Comparison of ENCODE assay signal across 7 mouse cellular contexts in genomic region chr17:29355841-29356478, GRCm38 (mm10). TPM values are rescaled to one million over a fixed set of nuclear protein-coding genes. Genes with fewer than 3 reads are reported as not detected.
DNase-seq lines count a peak whose midpoint lies in the region; TF ChIP-seq lines count a peak whose summit lies in the region.

No protein-coding gene starts in this region.

- H3K9ac ChIP-seq in heart, adult 2 months (ENCODE audit: low read depth, low read length): peak overlapping the region; percentile 26

- no peaks in the 10 kb centered on the region for H3K79me2 ChIP-seq in heart, adult 2 months (replicated peaks; ENCODE audit: control insufficient read depth, insufficient read depth, low read length)

- no peak for TF ChIP-seq EP300 in heart, adult 2 months (IDR thresholded peaks at IDR 0.05; ENCODE audit: insufficient read depth, low read depth, low read length)

- peaks cover 11% of the 10 kb centered on the region for H3K4me1 ChIP-seq in brown adipose tissue, adult 24 weeks (ENCODE audit: control insufficient read depth, insufficient read depth, insufficient read length, low read length)
- H3K4me1 ChIP-seq in heart, adult 2 months (ENCODE audit: control insufficient read depth, insufficient read depth, low read length): peaks cover 12% of the 10 kb centered on the region
- H3K4me1 ChIP-seq in lung, adult 2 months (ENCODE audit: control insufficient read depth, insufficient read depth, low read length): peaks cover 10% of the 10 kb centered on the region; the same call in 1 of the 2 replicates

- TF ChIP-seq POLR2A in heart, adult 2 months (IDR thresholded peaks at IDR 0.05; ENCODE audit: insufficient read depth, low read depth, low read length): no peak
- no peak for TF ChIP-seq POLR2A in lung, adult 2 months (IDR thresholded peaks at IDR 0.05; ENCODE audit: borderline replicate concordance, extremely low read depth, low read depth, low read length)

- intact Hi-C loops in heart, adult 2 months (cut with DNase I): loop anchor here (5.0 kb wide), 1 partner anchor 89 kb away; the partner anchor contains the start of gene BC004004

- H3K27me3 ChIP-seq in heart, adult 2 months (ENCODE audit: control insufficient read depth, insufficient read depth, low read length): no peaks in the 10 kb centered on the region

- WGBS in heart, adult 2 months: 3% methylated on average over 17 of the region's 17 CpGs
- WGBS in lung, adult 2 months: 17% methylated on average over 17 of the region's 17 CpGs

- no peak for TF ChIP-seq CTCF in heart, adult 2 months (IDR thresholded peaks at IDR 0.05)
- TF ChIP-seq CTCF in lung, adult 2 months (IDR thresholded peaks at IDR 0.05; ENCODE audit: insufficient read depth, low read length): no peak

- H3K4me3 ChIP-seq in brown adipose tissue, adult 24 weeks (ENCODE audit: insufficient read depth, low read depth, low read length): peak overlapping the region; percentile 27
- peak overlapping the region; percentile 22 for H3K4me3 ChIP-seq in heart, adult 2 months
- H3K4me3 ChIP-seq in lung, adult 2 months (replicated peaks; ENCODE audit: extremely low read depth, low read depth, low read length): peak overlapping the region; percentile 55

- peak; percentile 55 to 68 for DNase-seq in adrenal gland, adult 18-20 months (ENCODE audit: low spot score in 2 of 2)
- peak; percentile 83 to 86 for DNase-seq in heart, adult 2 months
- peak; percentile 83 for DNase-seq in kidney, adult 11 months
- peak; percentile 72 for DNase-seq in lung, adult 2 months
- DNase-seq in ovary, postnatal 10 days (ENCODE audit: low spot score): peak; percentile 52
- DNase-seq in frontal cortex, postnatal 36 days (ENCODE audit: low spot score in 2 of 2): no peak

- H3K36me3 ChIP-seq in heart, adult 2 months (ENCODE audit: control insufficient read depth, insufficient read depth, low read length): no peaks in the 10 kb centered on the region

- peak overlapping the region; percentile 87 for H3K27ac ChIP-seq in brown adipose tissue, adult 24 weeks (replicated peaks; ENCODE audit: low read depth, low read length)
- peak overlapping the region; percentile 90 for H3K27ac ChIP-seq in heart, adult 2 months

RNA-seq across cellular contexts. Expression of gene Fgd2, which starts 4.8 kb away (rescaled TPM):
- total RNA-seq in adrenal gland, adult 18-20 months (2021): 1 to 10 TPM; 3.7 to 9.5 TPM
- polyA plus RNA-seq in brown adipose tissue, adult 24 weeks (2012; ENCODE audit: insufficient read depth, insufficient read length, missing spikeins): 2.1 and 3.4 TPM in 2 replicates
- total RNA-seq in heart, adult 2 months (2021): 1 to 10 TPM; 1.9 to 2.4 TPM
- polyA plus RNA-seq in heart, adult 2 months (2012; rRNA removed): 5.9 and 9.2 TPM in 2 replicates
- polyA plus RNA-seq in lung, adult 2 months (2012; rRNA removed): 44.3 and 53.7 TPM in 2 replicates

RNA-seq across cellular contexts. Expression of gene Mtch1, which starts 8.2 kb away (rescaled TPM):
- total RNA-seq in adrenal gland, adult 18-20 months (2021): 100 to 1,000 TPM; 252 to 293 TPM
- polyA plus RNA-seq in brown adipose tissue, adult 24 weeks (2012; ENCODE audit: insufficient read depth, insufficient read length, missing spikeins): 261 and 305 TPM in 2 replicates
- total RNA-seq in heart, adult 2 months (2021): 100 to 1,000 TPM; 186 to 203 TPM
- 234 and 293 TPM in 2 replicates for polyA plus RNA-seq in heart, adult 2 months (2012; rRNA removed)
- polyA plus RNA-seq in lung, adult 2 months (2012; rRNA removed): 413 and 456 TPM in 2 replicates

RNA-seq across cellular contexts. Expression of gene Pi16, which starts 38.5 kb away (rescaled TPM):
- total RNA-seq in adrenal gland, adult 18-20 months (2021): 10 to 100 TPM; 16.8 to 52.3 TPM
- 32.6 and 73.5 TPM in 2 replicates for polyA plus RNA-seq in brown adipose tissue, adult 24 weeks (2012; ENCODE audit: insufficient read depth, insufficient read length, missing spikeins)
- 10 to 100 TPM; 24.1 to 40.7 TPM for total RNA-seq in heart, adult 2 months (2021)
- 63.1 and 73.5 TPM in 2 replicates for polyA plus RNA-seq in heart, adult 2 months (2012; rRNA removed)
- polyA plus RNA-seq in lung, adult 2 months (2012; rRNA removed): 46.8 and 47.3 TPM in 2 replicates

Comparison
In these comparisons a context has a peak if more than half of its experiments do, and no peak if none do; other contexts are left out.
1. DNase-seq: peak in adrenal gland, adult 18-20 months (2 of 2), heart, adult 2 months (2 of 2), kidney, adult 11 months (single experiment), lung, adult 2 months (single experiment) and ovary, postnatal 10 days (single experiment); none in frontal cortex, postnatal 36 days (0 of 2).
2. Peak in every context shown above with its lines, with median percentiles within 50 percentile points of each other: H3K4me3 ChIP-seq.